Mouse (Mus musculus) bone marrow macrophage, adult 2 months (primary cell): Measurements from ENCODE around the gene Carhsp1.

Source experiments
- CTCF ChIP-seq: IDR thresholded peaks from 2 replicates; pipeline ENCODE4 v1.5.1; 2012; ENCODE audit warnings: low read depth, mild to moderate bottlenecking, low read length, moderate library complexity
- POLR2A ChIP-seq: IDR thresholded peaks from 2 replicates; pipeline ENCODE4 v1.6.1; 2012; ENCODE audit warnings: mild to moderate bottlenecking, low read depth, low read length, borderline replicate concordance

- no peak for TF ChIP-seq CTCF
- no peak for TF ChIP-seq POLR2A
These were observed 6.1 kb upstream of the Carhsp1 start for GRCm38 (mm10) chr16:8678035-8678434.
